ENCODE assay signal across 8 mouse cellular contexts in genomic region chr8:94167244-94167643, GRCm38 (mm10). TPM values are rescaled to one million over a fixed set of nuclear protein-coding genes. Genes with fewer than 3 reads are reported as not detected.
A peak's percentile ranks its signal among the peaks of the same experiment; 100 is the strongest.
DNase-seq lines count a peak whose midpoint lies in the region; ATAC-seq lines count a peak whose summit lies in the region.

No protein-coding gene starts in this region.

- WGBS in intestine, embryonic 15.5 days = 4% methylated on average over 6 of the region's 6 CpGs
- 5% methylated on average over 6 of the region's 6 CpGs for WGBS in midbrain, embryonic 10.5 days

- H3K9ac ChIP-seq in intestine, embryonic 15.5 days = no peak overlapping the region

- ATAC-seq in intestine, embryonic 15.5 days = peak; percentile 57

- peak overlapping the region; percentile 38; the same call in 1 of the 2 replicates for H3K4me2 ChIP-seq in intestine, embryonic 15.5 days (replicated peaks)

- H3K36me3 ChIP-seq in intestine, embryonic 15.5 days = no peaks in the 10 kb centered on the region
- no peaks in the 10 kb centered on the region for H3K36me3 ChIP-seq in midbrain, embryonic 10.5 days

- DNase-seq in adrenal gland, adult 18-20 months (ENCODE audit: low spot score in 2 of 2) = peak; percentile 97
- peak; percentile 82 for DNase-seq in embryo, embryonic 11 days
- peak; percentile 85 to 89 for DNase-seq in gastrocnemius, postnatal 36 days
- peak; percentile 94 to 96 for DNase-seq in left cerebral cortex, postnatal 14 days (ENCODE audit: low spot score in 2 of 2)
- peak; percentile 88 for DNase-seq in midbrain, embryonic 10.5 days (ENCODE audit: low spot score)
- DNase-seq in right cerebral cortex, postnatal 36 days (ENCODE audit: low spot score in 2 of 2) = peak; percentile 87
- DNase-seq in yolk sac, embryonic 10.5 days (ENCODE audit: low spot score) = peak; percentile 79

- H3K27ac ChIP-seq in intestine, embryonic 15.5 days = no peak overlapping the region
- no peak overlapping the region for H3K27ac ChIP-seq in midbrain, embryonic 10.5 days (replicated peaks)

- no peak overlapping the region for H3K4me3 ChIP-seq in intestine, embryonic 15.5 days (replicated peaks)
- H3K4me3 ChIP-seq in midbrain, embryonic 10.5 days = no peak overlapping the region

- peaks cover 19% of the 10 kb centered on the region for H3K27me3 ChIP-seq in intestine, embryonic 15.5 days (replicated peaks)
- peaks cover 58% of the 10 kb centered on the region for H3K27me3 ChIP-seq in midbrain, embryonic 10.5 days (ENCODE audit: low read depth, poor library complexity, severe bottlenecking)

- no peaks in the 10 kb centered on the region for H3K9me3 ChIP-seq in intestine, embryonic 15.5 days
- no peaks in the 10 kb centered on the region for H3K9me3 ChIP-seq in midbrain, embryonic 10.5 days (replicated peaks)

- intact Hi-C loops in gastrocnemius, postnatal 36 days (cut with DNase I) = loop anchor here (2.0 kb wide), 1 partner anchor 30 kb away; no protein-coding TSS in a partner anchor
- intact Hi-C loops in left cerebral cortex, postnatal 14 days (cut with DNase I) = loop anchor here (1.0 kb wide), 1 partner anchor 32 kb away; no protein-coding TSS in a partner anchor

- H3K4me1 ChIP-seq in intestine, embryonic 15.5 days (replicated peaks) = peaks cover 9% of the 10 kb centered on the region
- H3K4me1 ChIP-seq in midbrain, embryonic 10.5 days = peaks cover 7% of the 10 kb centered on the region

RNA-seq across cellular contexts. Expression of gene Mt2, which starts 5.2 kb away (rescaled TPM):
- 100 to 1,000 TPM; 203 to 204 TPM for total RNA-seq in adrenal gland, adult 18-20 months (2021)
- total RNA-seq in gastrocnemius, postnatal 36 days (2021) = 100 to 1,000 TPM in 1 of 2 experiments, 10 to 100 TPM in 1; 87.9 to 112 TPM
- 522 and 534 TPM in 2 replicates for polyA plus RNA-seq in intestine, embryonic 15.5 days (2015; fragmentation: Nextera tagmentation; extraction: Ambion mirVana)
- total RNA-seq in left cerebral cortex, postnatal 14 days (2021) = 100 to 1,000 TPM; 269 to 360 TPM
- 32.3 and 55.8 TPM in 2 replicates for polyA plus RNA-seq in midbrain, embryonic 10.5 days (2016; fragmentation: Nextera tagmentation; extraction: Ambion mirVana)

RNA-seq across cellular contexts. Expression of gene Mt1, which starts 11.6 kb away (rescaled TPM):
- total RNA-seq in adrenal gland, adult 18-20 months (2021) = 100 to 1,000 TPM; 291 to 329 TPM
- 100 to 1,000 TPM in 1 of 2 experiments, 10 to 100 TPM in 1; 99.6 to 103 TPM for total RNA-seq in gastrocnemius, postnatal 36 days (2021)
- polyA plus RNA-seq in intestine, embryonic 15.5 days (2015; fragmentation: Nextera tagmentation; extraction: Ambion mirVana) = 2,231 and 2,526 TPM in 2 replicates
- 100 to 1,000 TPM; 333 to 369 TPM for total RNA-seq in left cerebral cortex, postnatal 14 days (2021)
- 131 and 201 TPM in 2 replicates for polyA plus RNA-seq in midbrain, embryonic 10.5 days (2016; fragmentation: Nextera tagmentation; extraction: Ambion mirVana)

RNA-seq across cellular contexts. Expression of gene Mt3, which starts 14.8 kb away (rescaled TPM):
- 1 to 10 TPM; 4.5 to 7.2 TPM for total RNA-seq in adrenal gland, adult 18-20 months (2021)
- total RNA-seq in gastrocnemius, postnatal 36 days (2021) = 1 to 10 TPM; 2.2 to 7.5 TPM
- 4.4 and 5.6 TPM in 2 replicates for polyA plus RNA-seq in intestine, embryonic 15.5 days (2015; fragmentation: Nextera tagmentation; extraction: Ambion mirVana)
- 100 to 1,000 TPM; 740 to 758 TPM for total RNA-seq in left cerebral cortex, postnatal 14 days (2021)
- 6.8 and 7.5 TPM in 2 replicates for polyA plus RNA-seq in midbrain, embryonic 10.5 days (2016; fragmentation: Nextera tagmentation; extraction: Ambion mirVana)

RNA-seq across cellular contexts. Expression of gene Mt4, which starts 30.2 kb away (rescaled TPM):
- not detected for total RNA-seq in adrenal gland, adult 18-20 months (2021)
- total RNA-seq in gastrocnemius, postnatal 36 days (2021) = not detected
- polyA plus RNA-seq in intestine, embryonic 15.5 days (2015; fragmentation: Nextera tagmentation; extraction: Ambion mirVana) = 4.1 and 4.2 TPM in 2 replicates
- total RNA-seq in left cerebral cortex, postnatal 14 days (2021) = not detected
- polyA plus RNA-seq in midbrain, embryonic 10.5 days (2016; fragmentation: Nextera tagmentation; extraction: Ambion mirVana) = not detected in 2 replicates

RNA-seq across cellular contexts. Expression of gene Nup93, which starts 47.1 kb away (rescaled TPM):
- 10 to 100 TPM; 10.7 to 11.3 TPM for total RNA-seq in adrenal gland, adult 18-20 months (2021)
- total RNA-seq in gastrocnemius, postnatal 36 days (2021) = 1 to 10 TPM; 8.7 to 9.7 TPM
- 70.2 and 74.9 TPM in 2 replicates for polyA plus RNA-seq in intestine, embryonic 15.5 days (2015; fragmentation: Nextera tagmentation; extraction: Ambion mirVana)
- total RNA-seq in left cerebral cortex, postnatal 14 days (2021) = 10 to 100 TPM; 46.6 to 52.8 TPM
- 133 and 142 TPM in 2 replicates for polyA plus RNA-seq in midbrain, embryonic 10.5 days (2016; fragmentation: Nextera tagmentation; extraction: Ambion mirVana)

Comparison
In these comparisons a context has a peak if more than half of its experiments do, and no peak if none do; other contexts are left out.
1. RNA of gene Mt3, which starts 14.8 kb away (total RNA-seq): 740 to 758 TPM in left cerebral cortex, postnatal 14 days; 2.2 to 7.5 TPM in gastrocnemius, postnatal 36 days and 4.5 to 7.2 TPM in adrenal gland, adult 18-20 months; every median in the first group is over 10 times any median in the second.
2. Peak in every context shown above with its lines, with median percentiles within 50 percentile points of each other: DNase-seq.